Mouse (Mus musculus) R1 (cell line): Measurements from ENCODE around the gene Gnb2.

Experiments
- DNase-seq: peaks from one replicate; pipeline ENCODE4 v3.0.0-alpha.2; 2018; ENCODE audit warnings: low read depth, low spot score

The Gnb2 gene

GRCm38 (mm10) chr5:137519691-137520550 lies 13.4 kb downstream of the Gnb2 start:
- no peak for DNase-seq

GRCm38 (mm10) chr5:137518436-137518835 lies 14.9 kb downstream of the Gnb2 start, which contains the start of gene Gigyf1:
Gene Gigyf1, plus strand, starts transcription at chr5:137518548.
- peak; percentile 71 for DNase-seq

- no peak for DNase-seq
Measured at GRCm38 (mm10) chr5:137514811-137515210, 18.5 kb downstream of the Gnb2 start.

GRCm38 (mm10) chr5:137513951-137514721 lies 19.2 kb downstream of the Gnb2 start:
- DNase-seq, result no peak

GRCm38 (mm10) chr5:137512847-137513794 lies 20.2 kb downstream of the Gnb2 start:
- DNase-seq, result peak; percentile 46

GRCm38 (mm10) chr5:137511706-137512105 lies 21.6 kb downstream of the Gnb2 start:
- DNase-seq, result no peak

GRCm38 (mm10) chr5:137510573-137511390 lies 22.5 kb downstream of the Gnb2 start:
- no peak for DNase-seq

- DNase-seq, result peak; percentile 67
Measured at GRCm38 (mm10) chr5:137510014-137510501, 23.3 kb downstream of the Gnb2 start.

GRCm38 (mm10) chr5:137504041-137504440 lies 29.3 kb downstream of the Gnb2 start:
- DNase-seq, result no peak

GRCm38 (mm10) chr5:137502667-137503110 lies 30.6 kb downstream of the Gnb2 start:
- DNase-seq, result peak; percentile 95

GRCm38 (mm10) chr5:137501709-137502666 lies 31.3 kb downstream of the Gnb2 start, which contains the start of gene Pop7:
Gene Pop7, minus strand, starts transcription at chr5:137502518.
- peak; percentile 100 for DNase-seq

- DNase-seq, result no peak
Measured at GRCm38 (mm10) chr5:137500186-137500585, 33.1 kb downstream of the Gnb2 start.

GRCm38 (mm10) chr5:137493831-137494230 lies 39.5 kb downstream of the Gnb2 start:
- DNase-seq, result peak; percentile 35

GRCm38 (mm10) chr5:137491559-137491958 lies 41.8 kb downstream of the Gnb2 start:
- no peak for DNase-seq

GRCm38 (mm10) chr5:137487616-137488015 lies 45.7 kb downstream of the Gnb2 start:
- peak; percentile 82 for DNase-seq

GRCm38 (mm10) chr5:137485851-137486155 lies 47.5 kb downstream of the Gnb2 start:
- no peak for DNase-seq

- peak; percentile 20 for DNase-seq
Measured at GRCm38 (mm10) chr5:137485071-137485850, 48.0 kb downstream of the Gnb2 start.

GRCm38 (mm10) chr5:137481897-137482296 lies 51.4 kb downstream of the Gnb2 start:
- no peak for DNase-seq
